Mouse (Mus musculus): ENCODE results near the gene Jade2.

DNA sequence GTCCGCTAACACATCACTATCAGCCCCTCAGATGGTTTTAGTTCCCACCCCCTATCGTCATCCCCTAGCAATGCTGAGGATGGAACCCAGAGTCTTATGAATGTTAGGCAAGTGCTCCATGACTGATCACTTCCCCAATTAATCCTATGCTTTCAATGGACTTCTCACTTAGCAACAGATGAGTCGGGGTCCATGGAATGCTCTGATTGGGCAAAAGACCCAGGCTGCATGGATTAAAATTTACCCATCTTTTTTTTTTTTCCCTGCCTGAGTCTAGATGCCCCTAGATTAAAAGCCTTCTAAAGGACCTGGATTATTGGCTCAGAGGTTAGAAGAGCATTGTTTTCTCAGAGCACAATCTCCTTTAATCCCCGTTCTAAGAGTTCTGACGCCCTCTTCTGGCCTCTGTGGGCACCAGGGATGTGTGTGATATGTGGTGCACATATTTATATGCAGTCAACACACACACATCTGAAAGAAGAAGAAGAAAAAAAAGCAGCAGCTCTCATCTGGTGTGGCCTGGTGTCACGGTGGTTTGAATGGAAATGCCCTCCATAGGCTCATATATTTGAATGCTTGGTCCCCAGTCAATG lies 47.7 kb downstream of the Jade2 start:
- no peak for TF ChIP-seq CTCF (IDR thresholded peaks at IDR 0.05; ENCODE audit: extremely low read depth, insufficient read depth, low read length)
- TF ChIP-seq POLR2A (IDR thresholded peaks at IDR 0.05; ENCODE audit: extremely low read depth, insufficient read depth, low read length), result no peak
